ENCODE assay signal across 10 mouse cellular contexts in the genomic region with DNA sequence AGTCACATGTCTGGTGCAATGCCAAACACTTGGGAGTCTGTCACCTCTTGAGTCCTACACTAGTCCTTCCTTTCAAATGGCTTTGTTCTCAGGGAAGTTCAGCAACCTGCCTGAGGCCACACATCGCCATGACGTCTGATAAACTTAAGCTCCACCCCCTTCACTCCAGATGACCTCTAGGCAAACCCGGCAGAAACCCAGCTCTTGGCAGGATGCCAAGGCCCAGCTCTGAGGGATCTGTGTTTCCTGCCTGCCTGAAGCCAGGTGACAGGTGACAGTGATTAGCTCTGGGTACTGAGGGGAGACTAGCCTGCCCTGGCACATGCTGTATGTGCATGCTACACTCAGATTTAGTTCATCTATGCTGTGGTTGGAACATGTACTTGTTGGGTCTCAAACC. TPM values are rescaled to one million over a fixed set of nuclear protein-coding genes. Genes with fewer than 3 reads are reported as not detected.
A peak's percentile ranks its signal among the peaks of the same experiment; 100 is the strongest.
DNase-seq lines count a peak whose midpoint lies in the region; ATAC-seq lines count a peak whose summit lies in the region.
"Had no signal": no experiment of that assay in that cellular context is flagged by ENCODE, and none has a peak within 500 bp of the region (broad histone marks: within the 10 kb centered on the region; RNA-seq: fewer than 3 reads in every experiment).

No protein-coding gene starts in this region.

- H3K4me3 ChIP-seq in intestine, embryonic 14.5 days (ENCODE audit: low read depth, low read length), result no peak overlapping the region
- no peak overlapping the region for H3K4me3 ChIP-seq in liver, embryonic 13.5 days (replicated peaks)
- H3K4me3 ChIP-seq in forebrain, embryonic 14.5 days (ENCODE audit: low read depth, low read length), result no peak overlapping the region
- H3K4me3 ChIP-seq: layer of hippocampus, adult 2 months had no signal

- no peak overlapping the region for H3K4me2 ChIP-seq in intestine, embryonic 14.5 days (ENCODE audit: low read length)
- H3K4me2 ChIP-seq in liver, embryonic 13.5 days, result no peak overlapping the region
- no peak overlapping the region for H3K4me2 ChIP-seq in forebrain, embryonic 14.5 days (ENCODE audit: low read length)

- H3K36me3 ChIP-seq in intestine, embryonic 14.5 days (ENCODE audit: control insufficient read depth, insufficient read depth, low read length), result no peaks in the 10 kb centered on the region
- H3K36me3 ChIP-seq in liver, embryonic 13.5 days, result no peaks in the 10 kb centered on the region
- no peaks in the 10 kb centered on the region for H3K36me3 ChIP-seq in forebrain, embryonic 14.5 days (ENCODE audit: control insufficient read depth, insufficient read depth, low read length)

- peaks cover 70% of the 10 kb centered on the region for H3K4me1 ChIP-seq in intestine, embryonic 14.5 days (replicated peaks; ENCODE audit: control insufficient read depth, insufficient read depth, low read length)
- H3K4me1 ChIP-seq in liver, embryonic 13.5 days (replicated peaks), result peaks cover 7% of the 10 kb centered on the region; the same call in 1 of the 2 replicates
- peaks cover 25% of the 10 kb centered on the region for H3K4me1 ChIP-seq in forebrain, embryonic 14.5 days (ENCODE audit: control insufficient read depth, insufficient read depth, low read length)

- no peaks in the 10 kb centered on the region for H3K9me3 ChIP-seq in intestine, embryonic 14.5 days (ENCODE audit: control insufficient read depth, low read length)
- no peaks in the 10 kb centered on the region for H3K9me3 ChIP-seq in liver, embryonic 13.5 days (replicated peaks)
- H3K9me3 ChIP-seq in forebrain, embryonic 14.5 days (replicated peaks; ENCODE audit: control insufficient read depth, low read length), result no peaks in the 10 kb centered on the region

- H3K9ac ChIP-seq in intestine, embryonic 14.5 days (ENCODE audit: low read length), result no peak overlapping the region
- H3K9ac ChIP-seq in liver, embryonic 13.5 days, result no peak overlapping the region
- no peak overlapping the region for H3K9ac ChIP-seq in forebrain, embryonic 14.5 days (ENCODE audit: low read length)

- H3K27me3 ChIP-seq in intestine, embryonic 14.5 days (replicated peaks; ENCODE audit: control insufficient read depth, insufficient read depth, low read length), result no peaks in the 10 kb centered on the region
- no peaks in the 10 kb centered on the region for H3K27me3 ChIP-seq in liver, embryonic 13.5 days
- H3K27me3 ChIP-seq in forebrain, embryonic 14.5 days (replicated peaks; ENCODE audit: control insufficient read depth, insufficient read depth, low read length), result no peaks in the 10 kb centered on the region

- DNase-seq in cerebellum, postnatal 10 days, result peak; percentile 30 to 37
- DNase-seq in cerebellum, adult 9-10 months, result no peak
- DNase-seq in 416B (ENCODE audit: low read depth), result peak; percentile 19
- DNase-seq in intestine, embryonic 14.5 days (ENCODE audit: low spot score), result peak; percentile 78
- no peak for DNase-seq in liver, embryonic 13.5 days
- no peak for DNase-seq in cerebellum, postnatal 25 days
- DNase-seq in forebrain, embryonic 14.5 days (ENCODE audit: low spot score), result no peak
- no peak for DNase-seq in cerebellum, postnatal 4 days (ENCODE audit: low spot score in 2 of 2)
- DNase-seq: cerebellum, adult 11-12 months had no signal

- ATAC-seq in intestine, embryonic 14.5 days (replicated peaks; ENCODE audit: low FRiP score, low TSS enrichment, low read depth), result peak; percentile 72
- peak; percentile 43; the same call in 1 of the 2 replicates for ATAC-seq in liver, embryonic 13.5 days (ENCODE audit: low read depth)
- no peak for ATAC-seq in forebrain, embryonic 14.5 days

- 0 out of 2 replicates have a peak overlapping the region, but pooled peaks have one; percentile 25 for H3K27ac ChIP-seq in intestine, embryonic 14.5 days (ENCODE audit: low read depth)
- no peak overlapping the region for H3K27ac ChIP-seq in liver, embryonic 13.5 days
- H3K27ac ChIP-seq in forebrain, embryonic 14.5 days (ENCODE audit: low read depth, low read length), result no peak overlapping the region
- H3K27ac ChIP-seq: layer of hippocampus, adult 2 months had no signal

- WGBS in intestine, embryonic 14.5 days, result 11% methylated on average over 3 of the region's 3 CpGs
- WGBS in liver, embryonic 13.5 days (ENCODE audit: insufficient replicate concordance), result 8% methylated on average over 3 of the region's 3 CpGs
- 24% methylated on average over 3 of the region's 3 CpGs for WGBS in forebrain, embryonic 14.5 days

RNA-seq across cellular contexts. Expression of a gene that starts 33.2 kb away (rescaled TPM):
- polyA plus RNA-seq in intestine, embryonic 14.5 days (2014; fragmentation: Nextera tagmentation; extraction: Ambion mirVana), result 2.7 and 3.3 TPM in 2 replicates
- polyA plus RNA-seq in liver, embryonic 13.5 days (2015; fragmentation: Nextera tagmentation; extraction: Ambion mirVana), result 0.09 and 0.17 TPM in 2 replicates
- 1.3 and 1.9 TPM in 2 replicates for polyA plus RNA-seq in forebrain, embryonic 14.5 days (2014; fragmentation: Nextera tagmentation; extraction: Ambion mirVana)

RNA-seq across cellular contexts. Expression of a gene that starts 42.7 kb away (rescaled TPM):
- 15.6 and 18.0 TPM in 2 replicates for polyA plus RNA-seq in intestine, embryonic 14.5 days (2014; fragmentation: Nextera tagmentation; extraction: Ambion mirVana)
- polyA plus RNA-seq in liver, embryonic 13.5 days (2015; fragmentation: Nextera tagmentation; extraction: Ambion mirVana), result 3.7 and 4.9 TPM in 2 replicates
- 3.0 and 4.1 TPM in 2 replicates for polyA plus RNA-seq in forebrain, embryonic 14.5 days (2014; fragmentation: Nextera tagmentation; extraction: Ambion mirVana)

Comparison
In these comparisons a context has a peak if more than half of its experiments do, and no peak if none do; other contexts are left out.
1. DNase-seq: peak in cerebellum, postnatal 10 days (2 of 2), 416B (single experiment) and intestine, embryonic 14.5 days (single experiment); none in cerebellum, adult 9-10 months (single experiment), liver, embryonic 13.5 days (single experiment), cerebellum, postnatal 25 days (0 of 2), forebrain, embryonic 14.5 days (single experiment) and cerebellum, postnatal 4 days (0 of 2).